Mouse (Mus musculus): ENCODE results near the gene Cpsf6.

The Cpsf6 gene

DNA sequence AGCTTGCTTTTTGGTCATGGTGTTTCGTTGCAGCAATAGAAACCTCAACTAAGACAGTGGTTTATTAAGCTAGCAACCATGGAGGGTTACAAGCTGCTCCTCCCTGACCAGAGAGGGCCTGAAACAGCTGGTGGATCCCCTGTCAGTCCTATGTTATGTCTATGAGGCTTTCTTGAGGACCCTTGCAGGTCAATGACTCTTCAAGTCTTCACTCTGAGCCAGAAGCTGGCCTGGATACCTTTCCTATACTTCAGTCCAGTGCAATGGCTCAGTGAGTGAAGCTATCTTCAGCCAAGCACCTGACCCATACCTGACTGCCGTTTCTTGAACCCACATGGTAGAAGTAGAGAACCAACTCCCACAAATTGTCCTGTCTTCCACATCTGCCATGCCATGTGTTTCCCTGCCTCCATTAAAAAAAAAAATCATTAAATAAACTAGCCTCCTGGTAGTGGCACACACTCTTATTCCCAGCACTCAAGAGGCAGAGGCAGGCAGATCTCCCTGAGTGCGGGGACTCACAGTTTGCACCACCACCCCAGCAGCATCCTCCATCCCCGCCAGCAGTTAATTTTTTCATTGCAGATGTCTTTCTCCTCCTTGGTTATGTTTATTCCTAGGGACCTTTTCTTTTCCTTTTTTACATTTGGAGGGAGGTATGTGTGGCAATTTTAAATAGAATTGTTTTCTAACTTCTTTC lies 4.7 kb upstream of the Cpsf6 start:
- DNase-seq: no peak

DNA sequence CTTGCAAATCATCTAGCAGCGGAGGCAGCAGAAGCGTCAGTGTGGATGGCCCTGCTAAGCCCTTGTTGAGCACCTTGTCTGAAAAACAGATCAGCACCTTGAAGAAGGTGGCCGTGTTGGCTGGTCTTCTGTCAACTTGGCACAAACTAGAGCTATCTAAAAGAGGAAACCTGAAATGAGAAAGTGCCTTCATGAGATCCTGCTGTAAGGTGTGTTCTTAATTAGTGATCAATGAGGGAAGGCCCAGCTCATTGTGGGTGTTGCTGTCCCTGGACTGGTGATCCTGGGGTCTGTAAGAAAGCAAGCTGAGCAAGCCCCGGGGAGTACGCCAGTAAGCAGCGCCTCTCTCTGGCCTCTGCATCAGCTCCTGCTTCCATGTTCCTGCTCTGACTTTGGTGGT lies 4.1 kb upstream of the Cpsf6 start:
- no peak for DNase-seq

DNA sequence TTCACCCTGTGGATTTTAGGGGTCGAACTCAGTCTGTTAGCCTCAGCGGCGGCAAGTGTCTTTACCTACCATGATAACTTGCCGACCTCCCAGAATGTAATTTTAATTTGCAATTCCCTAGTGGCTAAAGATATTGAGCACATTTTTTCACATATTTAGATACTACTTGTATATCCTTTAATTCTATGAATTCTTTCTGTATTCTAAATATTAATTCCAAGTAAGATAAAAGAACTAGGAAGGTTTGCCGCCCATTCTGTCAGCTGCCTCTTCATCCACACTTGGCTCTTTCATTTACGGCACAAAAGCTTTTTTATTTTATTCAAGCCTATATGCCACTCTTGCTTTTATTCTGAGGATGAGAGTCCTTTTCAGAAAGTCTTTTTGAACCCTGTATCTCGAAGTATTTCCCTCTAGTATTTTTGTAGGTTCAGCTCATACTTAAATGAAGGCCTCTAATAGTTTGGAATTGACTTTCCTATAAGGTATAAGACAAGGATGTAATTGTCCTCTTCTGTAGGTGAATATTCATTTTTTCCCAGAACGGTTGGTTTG lies 3.3 kb upstream of the Cpsf6 start:
- no peak for DNase-seq

DNA sequence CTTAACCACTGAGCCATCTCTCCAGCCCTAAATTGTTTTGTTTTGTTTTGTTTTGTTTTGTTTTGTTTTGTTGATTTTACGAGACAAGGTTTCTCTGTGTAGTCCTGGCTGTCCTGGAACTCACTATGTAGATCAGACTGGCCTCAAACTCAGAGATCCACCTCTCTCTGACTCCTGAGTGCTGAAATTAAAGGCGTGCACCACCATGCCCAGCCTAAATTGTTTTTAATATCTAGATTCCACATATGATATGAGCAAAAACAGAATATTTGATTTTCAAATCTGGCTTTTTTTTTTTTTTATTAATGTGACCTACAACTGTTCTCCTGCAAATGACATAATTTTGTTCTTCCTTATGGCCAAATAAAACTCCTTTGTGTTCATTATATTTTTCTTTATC lies 2.3 kb upstream of the Cpsf6 start:
- DNase-seq: no peak

DNA sequence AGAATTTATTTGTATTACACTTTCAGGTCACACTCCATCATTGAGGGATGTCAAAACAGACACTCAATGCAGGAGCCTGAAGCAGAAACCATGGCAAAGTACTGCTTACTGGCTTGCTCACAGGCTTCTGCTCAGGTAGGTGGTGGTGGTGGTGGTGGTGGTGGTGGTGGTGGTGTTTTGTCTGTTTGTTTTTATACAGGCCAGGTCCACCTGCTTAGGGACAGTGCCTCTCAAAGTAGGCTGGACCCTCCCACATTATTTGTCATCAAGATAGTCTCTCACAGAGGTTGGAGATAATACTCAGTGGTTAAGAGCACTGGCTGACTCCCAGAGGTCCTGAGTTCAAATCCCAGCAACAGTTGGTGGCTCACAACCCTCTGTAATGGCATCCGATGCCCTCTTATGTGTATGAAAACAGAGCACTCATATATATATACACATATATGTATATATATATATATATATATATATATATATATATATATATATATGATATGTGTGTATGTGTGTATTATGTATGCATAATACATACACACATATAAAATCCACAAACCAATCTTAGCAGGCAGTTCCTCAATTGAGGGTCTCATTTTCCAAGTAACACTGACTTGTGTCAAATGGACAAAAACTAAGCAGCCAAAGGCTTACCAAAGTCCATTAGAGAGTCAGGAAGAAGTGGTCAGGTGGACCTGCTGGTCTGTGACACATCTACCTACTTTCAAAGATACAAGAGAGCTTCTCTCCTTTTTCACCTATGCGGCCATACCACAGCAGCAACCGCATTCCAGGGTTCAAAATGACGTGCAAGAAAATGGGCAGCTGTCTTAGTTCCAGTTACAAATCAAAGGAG lies 1.1 kb upstream of the Cpsf6 start:
- DNase-seq: no peak

DNA sequence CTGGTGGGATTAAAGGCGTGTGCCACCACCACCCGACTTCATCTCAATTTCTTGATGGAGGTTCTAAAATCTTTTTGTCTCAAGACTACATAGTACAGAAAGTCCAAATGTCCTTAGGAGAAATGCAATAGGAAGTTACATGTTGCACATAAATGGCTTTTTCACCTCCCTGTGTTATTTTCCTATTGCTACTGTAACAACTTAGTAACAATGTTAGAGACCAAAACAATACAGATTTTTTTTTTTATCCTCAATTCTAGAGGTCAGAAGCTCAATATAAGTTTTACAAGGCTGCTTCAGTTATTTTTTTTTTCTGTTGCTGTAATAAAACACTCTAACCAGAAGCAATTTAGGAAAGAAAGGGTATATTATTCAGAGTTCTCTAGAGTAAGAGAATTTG lies 374 bp downstream of the Cpsf6 start:
- no peak for DNase-seq

DNA sequence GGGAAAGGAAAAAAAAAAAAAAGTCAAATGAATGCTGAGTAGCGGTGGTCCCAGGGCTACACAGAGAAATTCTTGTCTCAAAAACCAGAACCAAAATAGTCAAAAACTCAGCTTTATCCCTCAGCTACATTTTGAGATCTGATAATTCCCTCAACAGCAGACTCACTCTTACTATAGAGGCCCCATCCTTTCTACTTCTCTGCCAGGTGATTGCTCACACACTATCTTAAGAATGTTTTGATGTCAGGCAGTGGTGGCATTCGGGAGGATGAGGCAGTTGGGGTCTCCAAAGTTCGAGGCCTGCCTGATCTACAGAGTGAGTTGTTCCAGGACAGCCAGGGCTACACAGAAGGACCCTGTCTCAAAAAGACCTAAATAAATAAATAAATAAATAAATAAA lies 1.2 kb downstream of the Cpsf6 start:
- no peak for DNase-seq

DNA sequence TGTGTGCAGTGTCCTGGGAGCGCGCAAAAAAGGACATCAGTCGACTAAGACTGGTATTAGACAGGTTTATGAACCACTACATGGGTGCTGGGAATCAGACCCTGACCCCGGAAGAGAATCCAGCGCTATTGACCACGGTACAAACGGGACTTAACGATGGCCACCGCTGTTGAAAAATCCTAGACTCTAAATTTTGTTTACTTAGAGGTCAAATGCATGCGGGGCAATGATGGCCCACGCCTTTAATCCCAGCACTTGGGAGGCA lies 1.6 kb downstream of the Cpsf6 start:
- DNase-seq: no peak

DNA sequence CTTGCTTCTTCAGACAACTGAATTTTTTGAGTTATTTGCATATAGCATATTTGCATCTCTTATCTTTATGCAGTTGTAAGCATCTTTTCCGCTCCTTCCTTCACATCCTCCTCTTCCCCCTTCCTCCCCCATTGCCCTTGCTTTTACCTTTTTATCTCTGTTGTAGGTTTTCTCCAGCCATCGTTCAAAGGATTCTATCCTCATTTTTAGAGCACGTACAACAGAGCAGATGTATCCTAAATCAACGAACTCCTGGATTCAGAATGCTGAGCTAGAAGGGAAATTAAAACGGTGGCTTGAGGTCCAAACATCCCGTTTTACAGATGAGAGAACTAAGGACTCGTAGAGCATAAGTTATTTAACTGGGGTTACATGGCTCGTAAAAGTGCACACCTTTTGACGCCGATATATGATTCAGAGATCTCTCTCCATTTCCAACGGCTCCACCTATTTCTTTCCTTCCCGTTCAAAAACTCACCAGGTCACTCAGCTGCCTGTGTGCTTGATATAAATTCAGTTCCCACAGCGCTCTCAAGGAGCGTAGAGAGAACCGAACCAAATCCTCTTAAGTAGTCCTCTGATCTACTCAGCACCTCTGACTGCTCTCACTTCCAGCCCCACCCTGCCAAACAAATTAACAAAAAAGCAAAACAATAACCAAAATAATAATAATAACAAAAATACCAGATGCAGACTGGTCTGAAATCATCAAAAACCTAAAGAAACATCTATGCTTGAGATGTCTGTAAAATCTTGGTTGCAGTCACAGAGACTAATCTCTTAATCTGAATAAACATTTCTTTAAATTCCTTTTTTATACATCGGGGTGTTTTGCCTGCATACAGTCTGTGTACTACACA lies 2.2 kb downstream of the Cpsf6 start:
- no peak for DNase-seq

DNA sequence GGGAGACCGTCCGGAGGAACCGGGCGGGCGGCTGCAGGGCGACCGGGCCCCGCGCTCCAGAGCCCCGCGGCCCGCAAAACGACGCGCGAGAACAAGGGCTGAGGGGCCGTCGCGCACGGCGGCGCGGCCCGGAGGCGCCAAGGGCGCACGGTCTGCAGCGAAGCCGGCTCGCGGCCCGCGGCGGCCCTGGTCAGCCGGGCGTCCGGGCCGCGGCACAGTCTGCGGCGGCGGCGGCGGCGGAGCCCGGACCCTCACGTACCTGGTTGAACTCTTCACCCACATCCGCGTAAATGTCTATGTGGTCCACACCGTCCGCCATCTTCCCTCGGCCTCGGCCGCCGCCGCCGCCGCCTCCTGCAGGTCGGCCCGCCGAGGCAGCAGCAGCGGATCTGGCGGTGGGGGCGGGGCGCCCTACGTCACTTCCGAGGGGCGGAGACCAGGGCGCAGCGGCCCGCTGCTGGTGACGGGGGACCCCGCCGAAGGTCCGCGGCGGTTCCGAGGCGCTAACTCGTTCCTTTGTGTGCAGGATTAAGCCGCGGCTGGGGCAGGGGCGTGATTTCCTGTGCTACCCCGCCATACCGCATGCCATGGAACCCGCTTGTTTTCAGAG lies 3.1 kb downstream of the Cpsf6 start:
- DNase-seq: peak; percentile 93

DNA sequence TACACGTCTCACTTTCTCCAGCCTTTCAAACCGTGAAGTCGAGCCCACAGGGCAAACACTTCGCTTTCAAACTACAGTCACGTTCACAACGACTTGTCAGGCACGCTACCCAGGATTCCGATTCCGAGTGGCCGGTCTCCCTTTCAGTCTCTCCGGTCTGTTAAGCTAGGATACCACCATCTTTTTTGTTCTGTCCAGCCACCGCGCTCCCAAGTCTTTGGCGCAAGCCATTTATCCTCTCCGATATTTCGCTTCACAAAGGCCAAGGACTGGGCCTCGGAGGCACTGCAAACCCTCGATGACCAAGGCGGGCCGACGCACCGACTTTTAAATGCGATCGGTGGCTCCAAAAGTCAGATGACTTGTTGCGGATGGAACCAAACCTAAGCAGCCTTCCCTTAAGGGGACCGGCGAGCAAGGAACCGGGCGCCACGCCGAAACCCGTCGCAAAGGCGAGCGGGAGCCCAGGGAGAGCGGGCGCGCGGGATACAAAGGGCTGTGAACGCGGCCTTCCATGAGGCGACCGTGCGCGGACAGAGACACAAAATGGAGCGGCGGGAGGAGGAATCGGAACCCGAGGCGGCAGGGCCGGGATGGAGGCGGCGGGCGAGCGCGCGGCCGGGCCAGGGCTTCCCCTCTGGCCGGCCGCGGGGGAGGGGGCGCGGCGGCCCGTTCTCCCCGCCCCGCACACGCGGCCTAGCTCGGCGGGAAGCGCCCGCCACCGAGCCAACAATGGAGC lies 3.8 kb downstream of the Cpsf6 start:
- DNase-seq: peak; percentile 51

DNA sequence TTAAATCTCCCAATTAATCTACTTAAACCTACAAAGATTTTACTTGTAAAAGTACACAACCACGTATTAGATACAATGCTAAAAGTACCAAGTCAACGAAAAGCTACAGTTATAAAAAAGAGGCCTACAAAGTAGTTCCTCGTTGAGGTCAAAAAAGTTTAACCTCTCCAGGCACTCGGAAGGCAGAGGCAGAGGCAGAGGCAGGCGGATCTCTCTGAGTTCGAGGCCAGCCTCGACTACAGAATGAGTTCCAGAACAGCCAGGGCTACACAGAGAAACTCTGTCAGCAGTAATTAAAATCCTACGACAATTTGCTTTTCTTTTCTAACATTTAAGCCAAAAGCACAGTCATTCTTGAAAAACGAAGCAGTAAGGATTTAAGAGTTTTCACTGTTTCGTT lies 4.7 kb downstream of the Cpsf6 start:
- DNase-seq: no peak

DNA sequence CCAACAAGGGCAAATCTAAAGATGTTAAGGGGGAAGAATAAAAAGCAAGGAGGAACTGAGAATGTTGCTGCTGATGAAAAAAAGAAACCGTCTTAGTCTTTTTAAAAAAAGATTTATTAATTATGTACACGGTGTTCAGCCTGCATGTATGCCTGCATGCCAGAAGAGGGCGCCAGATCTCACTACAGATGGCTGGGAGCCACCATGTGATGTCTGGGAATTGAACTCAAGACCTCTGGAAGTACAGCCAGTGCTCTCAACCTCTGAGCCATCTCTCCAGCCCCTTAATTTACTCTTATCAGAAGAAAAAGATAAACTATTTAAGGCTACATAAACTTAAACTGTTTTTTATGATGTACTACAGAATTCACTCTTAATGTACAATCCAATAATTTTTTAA lies 16.7 kb downstream of the Cpsf6 start:
- DNase-seq: peak; percentile 24

DNA sequence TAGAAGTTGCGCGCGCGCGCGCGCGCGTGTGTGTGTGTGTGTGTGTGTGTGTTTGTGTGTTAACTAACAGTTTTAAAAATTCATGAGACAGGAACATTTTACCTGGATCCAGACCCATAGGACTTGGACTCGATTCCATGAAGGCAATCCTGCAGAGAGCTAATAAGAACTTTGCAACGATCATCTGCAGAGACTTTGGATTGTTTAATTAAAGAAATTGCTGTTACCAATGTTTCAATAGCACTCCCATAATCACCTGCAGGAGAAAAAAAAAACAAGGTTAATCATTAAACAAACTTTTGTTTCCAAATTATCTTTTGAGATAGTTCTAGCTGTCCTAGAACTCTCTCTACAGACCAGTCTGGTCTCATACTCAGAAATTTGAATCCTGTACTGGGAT lies 20.9 kb downstream of the Cpsf6 start:
- no peak for DNase-seq

DNA sequence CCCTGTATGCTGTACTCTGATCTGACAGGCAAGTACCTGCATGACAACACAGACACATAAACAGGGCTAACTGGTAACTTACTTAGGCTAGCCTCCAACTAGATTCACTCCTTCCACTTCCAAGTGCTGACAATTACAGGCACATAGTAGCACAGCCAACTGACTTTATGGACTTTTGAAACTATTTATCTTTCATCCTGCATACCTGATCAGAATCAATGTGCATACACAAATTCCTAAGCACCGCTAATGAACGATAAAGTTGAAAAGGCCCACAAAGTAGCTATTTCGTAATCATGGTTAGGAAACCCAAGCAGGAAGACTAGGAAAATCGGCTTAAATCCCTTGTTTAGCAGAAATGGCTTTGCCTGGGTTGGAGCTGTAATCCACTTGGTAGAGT lies 36.8 kb downstream of the Cpsf6 start:
- no peak for DNase-seq

DNA sequence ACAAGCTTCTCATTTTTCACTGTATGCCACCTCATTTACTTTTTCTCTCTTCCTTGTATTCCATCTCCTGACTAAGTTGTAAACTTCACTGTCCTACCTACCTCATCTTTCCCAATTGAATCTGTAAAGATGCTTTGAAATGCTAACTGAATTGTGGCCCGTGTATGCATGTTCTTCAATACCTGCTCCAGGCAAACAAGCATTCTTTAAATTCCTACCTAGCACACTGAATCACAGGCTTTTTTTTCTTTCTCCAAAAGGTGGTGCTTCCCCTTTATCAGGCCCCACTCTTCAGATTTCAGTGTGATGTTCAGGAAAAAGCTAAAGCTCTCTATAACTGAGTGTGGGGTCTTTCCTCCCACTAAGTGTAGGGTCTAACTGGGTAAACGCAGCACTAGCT lies 37.4 kb downstream of the Cpsf6 start:
- DNase-seq: no peak

DNA sequence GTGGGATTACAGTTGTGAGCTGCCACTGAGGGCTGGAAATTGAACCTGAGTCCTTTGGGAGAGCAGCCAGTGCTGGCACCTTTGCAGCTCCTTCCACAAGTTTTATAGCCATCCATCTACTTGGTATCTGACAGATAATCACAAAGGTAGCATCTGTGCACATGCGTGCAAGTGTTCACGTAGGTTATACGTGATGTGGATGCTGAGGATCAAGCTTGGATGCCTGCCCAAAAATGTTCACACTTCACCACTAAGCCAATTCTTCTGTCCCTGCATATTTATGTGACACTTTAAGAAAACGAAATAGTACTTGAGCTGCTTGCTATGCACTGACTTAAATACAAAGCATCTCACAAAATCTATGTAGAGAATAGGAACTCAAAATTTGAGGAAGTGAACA lies 38.8 kb downstream of the Cpsf6 start:
- DNase-seq: no peak

DNA sequence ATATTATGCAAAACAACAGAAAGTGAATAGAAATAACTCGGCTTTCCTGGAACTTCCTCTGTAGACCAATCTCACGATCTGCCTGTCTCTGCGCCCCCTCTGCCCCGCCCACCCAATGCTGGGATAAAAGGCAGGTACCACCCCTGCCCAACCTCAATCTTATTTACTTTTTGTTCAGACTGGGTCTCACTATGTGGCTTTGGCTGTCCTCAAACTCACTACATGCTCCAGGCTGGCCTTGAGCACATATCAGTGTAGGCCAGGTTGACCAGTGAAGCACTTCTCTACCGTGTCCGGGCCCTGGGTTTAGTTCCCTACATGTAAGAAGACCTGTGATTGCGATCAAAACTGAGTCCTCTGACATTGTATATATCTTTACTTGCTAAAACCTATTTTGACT lies 40.6 kb downstream of the Cpsf6 start:
- no peak for DNase-seq

DNA sequence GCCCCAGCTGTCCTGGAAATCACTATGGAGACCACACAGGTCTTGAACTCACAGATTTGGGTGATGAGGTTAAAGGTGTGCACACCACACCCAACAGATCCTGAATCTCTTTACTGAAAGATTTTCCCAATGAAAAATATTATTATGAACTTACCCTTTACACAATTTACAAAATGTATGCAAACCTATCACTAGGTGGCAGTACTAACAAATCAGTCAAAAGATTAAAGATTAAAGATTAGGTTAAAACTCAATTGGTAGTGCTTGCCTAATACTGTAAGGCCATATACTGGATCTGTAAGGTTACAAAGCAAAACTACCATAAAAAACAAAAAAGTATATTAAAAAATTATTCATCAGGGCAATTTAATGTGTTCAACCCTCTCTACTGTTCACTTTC lies 41.9 kb downstream of the Cpsf6 start:
- no peak for DNase-seq

DNA sequence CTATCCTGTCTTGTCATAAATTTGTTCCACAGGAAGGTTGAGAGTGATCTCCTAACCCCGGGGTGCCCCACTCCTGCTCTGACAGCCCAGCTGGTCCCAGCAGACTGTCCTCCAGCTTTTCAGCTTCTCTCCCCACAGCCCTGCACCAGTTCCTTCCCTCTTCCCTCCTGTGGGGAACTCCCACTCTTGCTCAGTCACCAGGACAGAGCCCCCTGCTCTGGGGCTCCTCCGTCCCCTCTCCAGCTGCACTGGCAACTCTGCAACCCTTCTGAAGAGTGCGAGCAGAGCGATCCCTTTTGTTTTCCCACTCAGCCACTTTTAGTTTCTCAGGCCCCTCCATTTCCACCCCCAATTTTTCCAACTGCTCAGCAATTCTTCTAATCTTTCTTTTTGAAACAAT lies 44.2 kb downstream of the Cpsf6 start:
- no peak for DNase-seq

DNA sequence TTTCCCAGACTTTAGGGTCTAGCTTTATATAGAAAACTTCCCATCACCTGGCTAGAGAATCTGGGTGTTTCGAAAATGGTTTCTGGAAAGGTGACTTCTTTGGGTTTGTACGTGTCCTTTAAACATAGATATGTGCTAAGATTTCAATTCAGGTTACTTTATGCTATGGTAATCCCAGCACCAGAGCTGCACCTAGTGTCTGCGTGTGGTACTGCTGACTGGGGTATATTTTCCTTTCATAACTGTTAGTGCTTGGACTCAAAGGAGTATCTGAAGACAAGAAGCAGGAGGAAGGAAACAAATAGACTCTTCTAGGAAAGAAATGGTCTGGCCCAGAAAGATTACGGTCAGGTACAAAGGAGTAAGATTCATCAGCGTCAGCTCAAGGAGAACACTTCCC lies 49.3 kb downstream of the Cpsf6 start:
- DNase-seq: no peak

DNA sequence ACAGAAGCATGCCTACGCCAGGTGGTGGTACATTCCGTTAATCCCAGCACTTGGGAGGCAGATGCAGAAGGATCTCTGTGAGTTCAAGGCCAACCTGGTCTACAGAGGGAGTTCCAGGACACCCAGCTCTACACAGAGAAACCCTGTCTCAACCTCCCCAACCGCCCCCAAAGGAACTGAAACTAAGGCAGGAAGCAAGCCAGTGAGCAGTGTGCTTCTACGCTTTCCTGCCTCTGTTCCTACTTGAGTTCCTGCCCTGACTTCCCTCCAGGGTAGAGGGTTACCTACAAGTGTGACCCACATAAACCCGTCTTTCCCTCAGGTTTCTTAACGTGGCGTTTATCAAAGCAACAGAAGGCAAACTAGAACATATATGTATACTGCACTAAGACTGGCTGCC lies 56.0 kb downstream of the Cpsf6 start:
- DNase-seq: no peak

DNA sequence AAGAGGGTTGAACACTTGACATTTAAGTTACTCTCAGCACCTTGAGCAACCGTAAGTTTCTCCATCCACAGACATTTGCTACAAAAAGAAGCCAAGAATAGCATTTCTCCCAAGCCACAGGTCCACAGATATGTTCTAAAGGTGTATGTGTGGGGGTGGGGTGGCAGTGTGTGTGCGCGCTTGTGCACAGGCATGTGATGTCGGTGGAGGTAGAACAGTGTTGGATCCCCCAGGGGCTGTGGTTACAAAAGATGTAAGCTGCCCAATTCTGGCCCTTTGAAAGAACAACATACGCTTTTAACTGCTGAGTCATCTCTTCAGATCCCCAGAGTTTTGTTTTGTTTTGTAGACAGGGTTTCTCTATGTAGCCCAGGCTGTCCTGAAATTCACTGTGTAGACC lies 57.2 kb downstream of the Cpsf6 start:
- DNase-seq: no peak

All from cerebellum, adult 11-12 months (tissue).